Mouse (Mus musculus): ENCODE measurements around the gene Vmn1r166. TPM values are rescaled to one million over a fixed set of nuclear protein-coding genes. Genes with fewer than 3 reads are reported as not detected.
"Not testable (repeated sequence)": the region's sequence is repeated elsewhere in the genome, so short reads cannot be mapped to it uniquely, and the experiment has no call there.

Vmn1r166 gene
- total RNA-seq (2012; rRNA removed): not detected in 2 replicates
- not detected in 2 replicates for total RNA-seq (2014; rRNA removed)
- not detected in 2 replicates for polyA plus RNA-seq (2012; ENCODE audit: insufficient read length, low read depth)

DNA sequence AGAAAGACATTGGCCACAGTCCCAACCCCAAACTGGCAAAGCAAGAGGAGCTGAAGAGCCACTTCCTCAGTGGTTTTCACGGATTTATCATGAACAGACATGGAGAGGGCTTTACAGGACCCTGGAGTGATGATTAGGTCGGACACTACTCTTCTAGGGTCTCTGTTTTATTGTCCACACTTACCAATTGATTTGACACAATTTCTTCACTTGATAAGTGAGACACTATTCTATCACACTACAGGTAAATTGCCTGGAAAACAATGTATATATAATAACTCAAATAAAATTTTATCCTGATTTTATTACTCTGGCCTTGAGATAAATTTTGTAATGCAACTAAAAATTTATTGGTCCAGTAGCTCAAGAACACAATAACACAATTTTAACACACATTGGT lies at the start of gene Vmn1r166:
Vmn1r166 (minus strand) TSS at position 101 of the 400 bp plus-strand sequence.
- dilution Hi-C loops (cut with MboI; ENCODE audit: extremely low pct_ligation_motif_present, extremely low pct_unique_long_range_greater_than_20kb, low sequenced_read_pairs); H3K27me3 ChIP-seq (replicated peaks); H3K9ac ChIP-seq (ENCODE audit: insufficient read depth, low read depth); in situ Hi-C loops (cut with MboI; ENCODE audit: low pct_ligation_motif_present, low pct_unique_long_range_greater_than_20kb, low sequenced_read_pairs); H3K9me3 ChIP-seq (replicated peaks; ENCODE audit: low read length); H3K4me3 ChIP-seq (replicated peaks in 1 of 3; ENCODE audit: low read depth in 2 of 3, low read length in 2 of 3, poor library complexity in 1 of 3); H3K79me2 ChIP-seq (replicated peaks; ENCODE audit: control insufficient read depth, extremely low read depth, insufficient read depth, poor library complexity, severe bottlenecking); H3K36me3 ChIP-seq (replicated peaks in 1 of 2; ENCODE audit: control insufficient read depth in 1 of 2, insufficient read depth in 1 of 2, low read length in 1 of 2); H3K4me1 ChIP-seq (ENCODE audit: control insufficient read depth in 1 of 2, insufficient read depth in 2 of 2); DNase-seq (ENCODE audit: extremely low read depth); H3K27ac ChIP-seq (ENCODE audit: insufficient read depth, low read depth); H3K4me2 ChIP-seq (ENCODE audit: insufficient read depth, low read depth, poor library complexity, severe bottlenecking): not testable (repeated sequence)

DNA sequence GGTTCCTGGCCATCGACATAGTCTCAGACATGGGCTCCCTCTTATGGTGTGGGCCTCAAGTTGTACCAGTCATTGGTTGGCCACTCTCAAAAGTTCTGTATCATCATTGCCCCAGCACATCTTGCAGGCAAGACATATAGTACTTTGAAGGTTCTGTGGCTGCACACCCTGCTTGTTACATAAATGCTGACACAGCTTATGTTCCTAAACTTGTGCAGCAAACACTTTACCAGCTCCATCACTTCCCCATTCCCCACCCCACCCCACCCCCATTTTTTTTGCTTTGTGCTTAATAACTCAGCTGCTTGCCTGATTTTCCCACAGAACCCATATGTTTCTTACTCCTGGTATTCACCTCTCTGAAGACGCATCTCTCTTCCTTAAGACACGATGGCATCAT lies 49.4 kb upstream of the Vmn1r166 start, which contains the start of gene Nlrp4e:
Nlrp4e (plus strand) TSS at position 301 of the 400 bp plus-strand sequence.
- H3K4me3 ChIP-seq (replicated peaks in 1 of 3; ENCODE audit: low read depth in 2 of 3, low read length in 2 of 3, poor library complexity in 1 of 3); H3K9ac ChIP-seq (ENCODE audit: insufficient read depth, low read depth); H3K27me3 ChIP-seq (replicated peaks); H3K9me3 ChIP-seq (replicated peaks; ENCODE audit: low read length); in situ Hi-C loops (cut with MboI; ENCODE audit: low pct_ligation_motif_present, low pct_unique_long_range_greater_than_20kb, low sequenced_read_pairs); H3K4me2 ChIP-seq (ENCODE audit: insufficient read depth, low read depth, poor library complexity, severe bottlenecking); DNase-seq (ENCODE audit: extremely low read depth); H3K27ac ChIP-seq (ENCODE audit: insufficient read depth, low read depth); H3K36me3 ChIP-seq (replicated peaks in 1 of 2; ENCODE audit: control insufficient read depth in 1 of 2, insufficient read depth in 1 of 2, low read length in 1 of 2); H3K4me1 ChIP-seq (ENCODE audit: control insufficient read depth in 1 of 2, insufficient read depth in 2 of 2); dilution Hi-C loops (cut with MboI; ENCODE audit: extremely low pct_ligation_motif_present, extremely low pct_unique_long_range_greater_than_20kb, low sequenced_read_pairs); H3K79me2 ChIP-seq (replicated peaks; ENCODE audit: control insufficient read depth, extremely low read depth, insufficient read depth, poor library complexity, severe bottlenecking): not testable (repeated sequence)

DNA sequence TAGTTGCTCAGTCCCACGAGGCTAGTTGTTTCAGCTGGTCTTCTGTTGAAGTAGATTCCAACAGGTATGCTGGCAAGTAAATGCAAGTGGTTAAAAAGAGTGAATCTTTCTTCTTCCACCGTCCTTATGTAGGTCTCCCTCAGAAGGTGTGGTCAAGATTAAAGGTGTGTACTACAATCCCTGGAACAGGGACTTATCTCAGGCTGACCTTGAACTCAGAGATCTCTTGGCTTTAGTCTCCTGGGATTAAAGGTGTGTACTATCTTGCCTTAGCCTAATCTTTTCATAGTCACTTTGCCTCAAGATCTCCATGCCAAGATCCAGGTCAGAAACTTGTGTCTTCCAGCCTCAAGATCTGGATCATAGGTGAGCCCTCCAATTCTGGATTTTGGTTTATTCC lies 27.3 kb upstream of the Vmn1r166 start, which contains the start of gene Gm6902:
Gm6902 (minus strand) TSS at position 101 of the 400 bp plus-strand sequence.
- dilution Hi-C loops (cut with MboI; ENCODE audit: extremely low pct_ligation_motif_present, extremely low pct_unique_long_range_greater_than_20kb, low sequenced_read_pairs); H3K79me2 ChIP-seq (replicated peaks; ENCODE audit: control insufficient read depth, extremely low read depth, insufficient read depth, poor library complexity, severe bottlenecking); DNase-seq (ENCODE audit: extremely low read depth); in situ Hi-C loops (cut with MboI; ENCODE audit: low pct_ligation_motif_present, low pct_unique_long_range_greater_than_20kb, low sequenced_read_pairs); H3K4me3 ChIP-seq (replicated peaks in 1 of 3; ENCODE audit: low read depth in 2 of 3, low read length in 2 of 3, poor library complexity in 1 of 3); H3K9ac ChIP-seq (ENCODE audit: insufficient read depth, low read depth); H3K9me3 ChIP-seq (replicated peaks; ENCODE audit: low read length); H3K27me3 ChIP-seq (replicated peaks); H3K27ac ChIP-seq (ENCODE audit: insufficient read depth, low read depth); H3K4me1 ChIP-seq (ENCODE audit: control insufficient read depth in 1 of 2, insufficient read depth in 2 of 2); H3K36me3 ChIP-seq (replicated peaks in 1 of 2; ENCODE audit: control insufficient read depth in 1 of 2, insufficient read depth in 1 of 2, low read length in 1 of 2); H3K4me2 ChIP-seq (ENCODE audit: insufficient read depth, low read depth, poor library complexity, severe bottlenecking): not testable (repeated sequence)

DNA sequence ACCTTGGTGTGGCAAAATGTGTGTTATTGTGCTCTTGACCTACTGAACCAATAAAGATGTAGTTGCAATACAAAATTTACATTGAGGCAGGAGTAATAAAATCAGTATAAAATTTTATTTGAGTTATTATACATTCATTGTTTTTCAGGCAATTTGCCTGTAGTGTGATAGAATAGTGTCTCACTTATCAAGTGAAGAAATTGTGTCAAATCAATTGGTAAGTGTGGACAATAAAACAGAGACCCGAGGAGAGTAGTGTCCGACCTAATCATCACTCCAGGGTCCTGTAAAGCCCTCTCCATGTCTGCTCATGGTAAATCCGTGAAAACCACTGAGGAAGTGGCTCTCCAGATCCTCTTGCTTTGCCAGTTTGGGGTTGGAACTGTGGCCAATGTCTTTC lies 34.5 kb downstream of the Vmn1r166 start, which contains the start of gene Vmn1r165:
Vmn1r165 (plus strand) TSS at position 301 of the 400 bp plus-strand sequence.
- H3K36me3 ChIP-seq (replicated peaks in 1 of 2; ENCODE audit: control insufficient read depth in 1 of 2, insufficient read depth in 1 of 2, low read length in 1 of 2); H3K4me1 ChIP-seq (ENCODE audit: control insufficient read depth in 1 of 2, insufficient read depth in 2 of 2); H3K9me3 ChIP-seq (replicated peaks; ENCODE audit: low read length); H3K4me2 ChIP-seq (ENCODE audit: insufficient read depth, low read depth, poor library complexity, severe bottlenecking); DNase-seq (ENCODE audit: extremely low read depth); dilution Hi-C loops (cut with MboI; ENCODE audit: extremely low pct_ligation_motif_present, extremely low pct_unique_long_range_greater_than_20kb, low sequenced_read_pairs); H3K4me3 ChIP-seq (replicated peaks in 1 of 3; ENCODE audit: low read depth in 2 of 3, low read length in 2 of 3, poor library complexity in 1 of 3); H3K9ac ChIP-seq (ENCODE audit: insufficient read depth, low read depth); in situ Hi-C loops (cut with MboI; ENCODE audit: low pct_ligation_motif_present, low pct_unique_long_range_greater_than_20kb, low sequenced_read_pairs); H3K27ac ChIP-seq (ENCODE audit: insufficient read depth, low read depth); H3K27me3 ChIP-seq (replicated peaks); H3K79me2 ChIP-seq (replicated peaks; ENCODE audit: control insufficient read depth, extremely low read depth, insufficient read depth, poor library complexity, severe bottlenecking): not testable (repeated sequence)

Other genes starting within 250 kb of the Vmn1r166 start
- gene Gm4216, start 231.8 kb downstream of the Vmn1r166 start, total RNA-seq (2012; rRNA removed): not detected in 2 replicates
- not detected in 2 replicates for gene Gm4216, start 231.8 kb downstream of the Vmn1r166 start, total RNA-seq (2014; rRNA removed)
- not detected in 2 replicates for gene Gm4216, start 231.8 kb downstream of the Vmn1r166 start, polyA plus RNA-seq (2012; ENCODE audit: insufficient read length, low read depth)
- not detected in 2 replicates for gene Vmn1r163, start 196.1 kb downstream of the Vmn1r166 start, total RNA-seq (2012; rRNA removed)
- not detected in 2 replicates for gene Vmn1r163, start 196.1 kb downstream of the Vmn1r166 start, total RNA-seq (2014; rRNA removed)
- not detected in 2 replicates for gene Vmn1r163, start 196.1 kb downstream of the Vmn1r166 start, polyA plus RNA-seq (2012; ENCODE audit: insufficient read length, low read depth)
- not detected in 2 replicates for gene Gm8720, start 184.2 kb downstream of the Vmn1r166 start, total RNA-seq (2012; rRNA removed)
- gene Gm8720, start 184.2 kb downstream of the Vmn1r166 start, total RNA-seq (2014; rRNA removed): not detected in 2 replicates
- gene Gm8720, start 184.2 kb downstream of the Vmn1r166 start, polyA plus RNA-seq (2012; ENCODE audit: insufficient read length, low read depth): not detected in 2 replicates
- not detected in 2 replicates for gene Gm10662, start 107.2 kb downstream of the Vmn1r166 start, total RNA-seq (2012; rRNA removed)
- gene Gm10662, start 107.2 kb downstream of the Vmn1r166 start, total RNA-seq (2014; rRNA removed): not detected in 2 replicates
- not detected in 2 replicates for gene Gm10662, start 107.2 kb downstream of the Vmn1r166 start, polyA plus RNA-seq (2012; ENCODE audit: insufficient read length, low read depth)
- not detected in 2 replicates for gene Vmn1r165, start 34.4 kb downstream of the Vmn1r166 start, total RNA-seq (2012; rRNA removed)
- not detected in 2 replicates for gene Vmn1r165, start 34.4 kb downstream of the Vmn1r166 start, total RNA-seq (2014; rRNA removed)
- gene Vmn1r165, start 34.4 kb downstream of the Vmn1r166 start, polyA plus RNA-seq (2012; ENCODE audit: insufficient read length, low read depth): not detected in 2 replicates
- not detected in 2 replicates for gene Gm6902, start 27.2 kb upstream of the Vmn1r166 start, total RNA-seq (2012; rRNA removed)
- not detected in 2 replicates for gene Gm6902, start 27.2 kb upstream of the Vmn1r166 start, total RNA-seq (2014; rRNA removed)
- gene Gm6902, start 27.2 kb upstream of the Vmn1r166 start, polyA plus RNA-seq (2012; ENCODE audit: insufficient read length, low read depth): not detected in 2 replicates
- not detected in 2 replicates for gene Nlrp4e, start 49.5 kb upstream of the Vmn1r166 start, total RNA-seq (2012; rRNA removed)
- gene Nlrp4e, start 49.5 kb upstream of the Vmn1r166 start, total RNA-seq (2014; rRNA removed): not detected in 2 replicates
- not detected in 2 replicates for gene Nlrp4e, start 49.5 kb upstream of the Vmn1r166 start, polyA plus RNA-seq (2012; ENCODE audit: insufficient read length, low read depth)
- not detected in 2 replicates for gene Nlrp5, start 134.2 kb upstream of the Vmn1r166 start, total RNA-seq (2012; rRNA removed)
- not detected in 2 replicates for gene Nlrp5, start 134.2 kb upstream of the Vmn1r166 start, total RNA-seq (2014; rRNA removed)
- gene Nlrp5, start 134.2 kb upstream of the Vmn1r166 start, polyA plus RNA-seq (2012; ENCODE audit: insufficient read length, low read depth): not detected in 2 replicates